Mouse (Mus musculus) retina, embryonic 14.5 days (tissue): Measurements from ENCODE around the gene Gm960.
"Not testable (repeated sequence)": the region's sequence is repeated elsewhere in the genome, so short reads cannot be mapped to it uniquely, and the experiment has no call there.

Experiments used
- DNase-seq: peaks from one replicate; pipeline ENCODE4 v3.0.0-alpha.2; 2015; ENCODE audit warnings: low spot score

Gene Gm960

GRCm38 (mm10) chr19:4589081-4589480 lies 109.4 kb downstream of the Gm960 start:
- DNase-seq: peak; percentile 30

GRCm38 (mm10) chr19:4588430-4588829 lies 110.0 kb downstream of the Gm960 start:
- DNase-seq: no peak

DNA sequence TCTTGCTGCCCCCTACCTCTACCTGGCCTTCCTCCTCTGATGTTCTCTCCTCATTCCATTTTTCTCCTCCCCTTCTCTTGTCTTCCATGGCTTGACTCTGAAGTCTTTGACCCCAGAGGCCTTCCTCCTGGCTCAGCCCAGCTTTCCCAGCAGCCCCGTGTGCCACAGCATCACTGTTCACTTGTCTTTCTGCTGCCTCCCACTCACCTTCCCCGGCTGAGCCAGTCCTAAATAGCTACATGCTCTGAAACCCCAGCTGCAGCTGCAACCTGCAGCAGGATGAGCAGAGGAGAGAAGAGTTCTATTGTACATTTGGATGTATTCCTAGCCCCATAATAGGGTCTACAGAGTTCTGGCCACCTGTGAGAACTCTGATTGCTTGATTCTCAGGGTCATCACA lies 111.0 kb downstream of the Gm960 start:
- no peak for DNase-seq

DNA sequence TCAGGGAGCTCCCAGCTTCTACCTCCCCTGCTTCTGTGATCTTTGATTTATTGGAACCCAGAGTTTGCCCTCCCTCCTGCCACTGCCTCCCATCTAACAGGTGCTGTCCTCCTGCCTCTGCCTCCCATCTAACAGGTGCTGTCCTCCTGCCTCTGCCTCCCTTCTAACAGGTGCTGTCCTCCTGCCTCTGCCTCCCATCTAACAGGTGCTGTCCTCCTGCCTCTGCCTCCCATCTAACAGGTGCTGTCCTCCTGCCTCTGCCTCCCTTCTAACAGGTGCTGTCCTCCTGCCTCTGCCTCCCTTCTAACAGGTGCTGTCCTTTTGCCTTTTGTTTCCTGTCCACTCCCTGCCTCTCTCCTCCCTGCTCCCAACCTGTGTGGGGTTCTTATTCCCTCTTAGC lies 111.7 kb downstream of the Gm960 start:
- not testable (repeated sequence) for DNase-seq

GRCm38 (mm10) chr19:4583856-4584255 lies 114.6 kb downstream of the Gm960 start:
- DNase-seq: no peak

DNA sequence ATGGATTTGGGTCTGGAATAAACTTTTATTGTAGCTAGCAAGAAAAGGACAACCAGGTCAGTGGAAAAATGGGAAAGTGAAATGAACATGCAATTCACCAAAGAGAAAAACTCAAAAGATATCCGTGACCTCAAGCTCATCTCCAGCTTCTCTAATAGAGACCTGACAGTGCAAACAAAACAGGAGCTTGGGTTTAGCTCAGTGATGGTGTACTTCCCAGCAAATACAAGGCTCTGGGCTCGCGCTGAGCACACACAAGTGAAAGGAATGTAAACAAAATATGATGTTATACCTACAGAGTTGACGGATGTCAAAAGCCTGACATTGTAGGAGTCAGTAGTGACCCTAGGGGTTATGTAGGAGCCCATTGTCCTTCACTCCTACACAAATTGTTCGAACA lies 119.2 kb downstream of the Gm960 start:
- no peak for DNase-seq

DNA sequence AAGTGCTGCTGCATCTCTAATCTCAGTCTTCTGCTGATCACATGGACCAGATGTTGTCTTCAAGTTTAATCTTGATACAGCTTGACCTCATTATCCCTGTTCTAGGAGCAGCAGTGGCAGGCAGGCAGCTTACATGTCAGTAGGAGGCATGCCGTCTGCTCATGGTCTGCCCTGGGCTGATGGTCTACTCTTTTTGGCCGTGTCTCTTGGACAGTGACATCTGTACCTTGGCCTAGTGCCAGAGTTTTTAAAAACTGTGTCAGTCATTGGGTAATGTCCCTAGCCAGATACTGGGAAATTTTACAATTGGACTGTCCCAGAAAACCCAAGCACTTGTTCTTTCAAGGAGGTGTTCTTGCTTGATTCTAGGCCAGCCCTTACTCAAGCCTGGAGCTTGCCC lies 119.7 kb downstream of the Gm960 start:
- no peak for DNase-seq
